Comparison of ENCODE assay signal across 14 mouse cellular contexts in the genomic region with DNA sequence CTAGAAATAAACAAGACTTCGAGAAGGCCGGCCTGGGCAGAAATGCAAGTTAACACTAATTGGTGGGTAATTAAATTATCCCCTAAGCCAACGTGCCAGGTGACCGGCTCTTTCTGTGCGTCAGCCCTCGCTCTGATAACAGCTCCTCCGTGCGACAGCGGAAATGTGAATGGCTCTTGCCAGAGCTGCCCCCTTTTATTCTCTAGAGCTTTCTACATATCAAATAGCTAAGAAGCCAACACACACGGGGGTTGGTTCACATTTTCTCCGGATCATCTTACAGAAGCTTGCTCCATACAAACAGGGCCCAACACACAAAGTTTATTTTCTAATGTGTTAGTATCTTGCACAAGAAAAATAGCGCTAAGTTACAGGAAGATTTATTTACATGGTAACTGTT.
DNase-seq lines count a peak whose midpoint lies in the region; ATAC-seq lines count a peak whose summit lies in the region.
"Had no signal": no experiment of that assay in that cellular context is flagged by ENCODE, and none has a peak within 500 bp of the region (broad histone marks: within the 10 kb centered on the region; RNA-seq: fewer than 3 reads in every experiment).

No protein-coding gene starts in this region.

- no peak overlapping the region for H3K9ac ChIP-seq in forebrain, embryonic 12.5 days
- no peak overlapping the region for H3K9ac ChIP-seq in hindbrain, embryonic 11.5 days (ENCODE audit: low read depth, low read length)
- H3K9ac ChIP-seq in hindbrain, embryonic 13.5 days, result no peak overlapping the region
- no peak overlapping the region for H3K9ac ChIP-seq in neural tube, embryonic 12.5 days
- no peak overlapping the region for H3K9ac ChIP-seq in neural tube, embryonic 15.5 days (replicated peaks)
- H3K9ac ChIP-seq: hindbrain, embryonic 14.5 days; limb, embryonic 15.5 days; liver, postnatal 0 days had no signal

- no peak overlapping the region for H3K4me2 ChIP-seq in forebrain, embryonic 12.5 days
- H3K4me2 ChIP-seq in hindbrain, embryonic 11.5 days (replicated peaks; ENCODE audit: low read depth, low read length), result no peak overlapping the region
- H3K4me2 ChIP-seq in hindbrain, embryonic 13.5 days, result no peak overlapping the region
- H3K4me2 ChIP-seq in neural tube, embryonic 12.5 days (replicated peaks), result 0 out of 2 replicates have a peak overlapping the region, but pooled peaks have one; percentile 2
- H3K4me2 ChIP-seq in neural tube, embryonic 15.5 days, result no peak overlapping the region
- H3K4me2 ChIP-seq: hindbrain, embryonic 14.5 days; limb, embryonic 15.5 days had no signal

- no peak for DNase-seq in forebrain, embryonic 10.5 days (ENCODE audit: extremely low spot score, low spot score)
- DNase-seq in hindbrain, embryonic 11.5 days (ENCODE audit: low spot score), result peak; percentile 27
- DNase-seq in layer of hippocampus, adult 8-10 months (ENCODE audit: low spot score in 2 of 2), result no peak
- DNase-seq in cerebellum, postnatal 25 days, result no peak
- DNase-seq: liver, postnatal 0 days; thymus, adult 18-20 months had no signal

- 0 out of 2 replicates have a peak, but pooled peaks have one; percentile 11 for ATAC-seq in forebrain, embryonic 12.5 days (ENCODE audit: low FRiP score)
- no peak for ATAC-seq in hindbrain, embryonic 11.5 days (ENCODE audit: low FRiP score)
- no peak for ATAC-seq in hindbrain, embryonic 13.5 days (ENCODE audit: low FRiP score)
- ATAC-seq in neural tube, embryonic 12.5 days (ENCODE audit: low FRiP score, low read depth), result no peak
- no peak for ATAC-seq in neural tube, embryonic 15.5 days (ENCODE audit: low FRiP score)
- ATAC-seq: intestine, embryonic 16.5 days; liver, postnatal 0 days; Patski had no signal

- peaks cover 82% of the 10 kb centered on the region for H3K27me3 ChIP-seq in forebrain, embryonic 12.5 days
- H3K27me3 ChIP-seq in forebrain, embryonic 10.5 days (ENCODE audit: poor library complexity, severe bottlenecking), result peaks cover 89% of the 10 kb centered on the region
- peaks cover 24% of the 10 kb centered on the region for H3K27me3 ChIP-seq in hindbrain, embryonic 11.5 days (ENCODE audit: control insufficient read depth, insufficient read depth, low read length)
- peaks cover 81% of the 10 kb centered on the region for H3K27me3 ChIP-seq in hindbrain, embryonic 13.5 days
- H3K27me3 ChIP-seq in neural tube, embryonic 12.5 days (replicated peaks), result peaks cover 51% of the 10 kb centered on the region
- peaks cover 83% of the 10 kb centered on the region for H3K27me3 ChIP-seq in neural tube, embryonic 15.5 days (replicated peaks)

- H3K4me1 ChIP-seq in forebrain, embryonic 12.5 days, result peaks cover 34% of the 10 kb centered on the region
- peaks cover 57% of the 10 kb centered on the region for H3K4me1 ChIP-seq in forebrain, embryonic 10.5 days
- H3K4me1 ChIP-seq in hindbrain, embryonic 11.5 days (replicated peaks; ENCODE audit: control insufficient read depth, insufficient read depth, low read length), result no peaks in the 10 kb centered on the region
- H3K4me1 ChIP-seq in hindbrain, embryonic 13.5 days (replicated peaks), result peaks cover 17% of the 10 kb centered on the region
- peaks cover 38% of the 10 kb centered on the region for H3K4me1 ChIP-seq in neural tube, embryonic 12.5 days
- H3K4me1 ChIP-seq in neural tube, embryonic 15.5 days, result peaks cover 20% of the 10 kb centered on the region

- no peak overlapping the region for H3K4me3 ChIP-seq in forebrain, embryonic 12.5 days (replicated peaks)
- H3K4me3 ChIP-seq in forebrain, embryonic 10.5 days, result no peak overlapping the region
- H3K4me3 ChIP-seq in hindbrain, embryonic 11.5 days (ENCODE audit: low read depth, low read length), result no peak overlapping the region
- H3K4me3 ChIP-seq in hindbrain, embryonic 13.5 days, result no peak overlapping the region
- H3K4me3 ChIP-seq in neural tube, embryonic 12.5 days, result no peak overlapping the region
- H3K4me3 ChIP-seq in neural tube, embryonic 15.5 days (replicated peaks), result no peak overlapping the region
- H3K4me3 ChIP-seq: limb, embryonic 15.5 days had no signal

- no peaks in the 10 kb centered on the region for H3K36me3 ChIP-seq in forebrain, embryonic 12.5 days (replicated peaks)
- H3K36me3 ChIP-seq in forebrain, embryonic 10.5 days (replicated peaks), result no peaks in the 10 kb centered on the region
- no peaks in the 10 kb centered on the region for H3K36me3 ChIP-seq in hindbrain, embryonic 11.5 days (ENCODE audit: control insufficient read depth, insufficient read depth, low read length)
- no peaks in the 10 kb centered on the region for H3K36me3 ChIP-seq in hindbrain, embryonic 13.5 days
- no peaks in the 10 kb centered on the region for H3K36me3 ChIP-seq in neural tube, embryonic 12.5 days
- H3K36me3 ChIP-seq in neural tube, embryonic 15.5 days, result no peaks in the 10 kb centered on the region
- H3K36me3 ChIP-seq: limb, embryonic 15.5 days had no signal

- H3K27ac ChIP-seq in forebrain, embryonic 12.5 days, result no peak overlapping the region
- H3K27ac ChIP-seq in forebrain, embryonic 10.5 days, result no peak overlapping the region
- H3K27ac ChIP-seq in hindbrain, embryonic 11.5 days (ENCODE audit: low read depth, low read length), result no peak overlapping the region
- no peak overlapping the region for H3K27ac ChIP-seq in hindbrain, embryonic 13.5 days
- no peak overlapping the region for H3K27ac ChIP-seq in neural tube, embryonic 12.5 days
- H3K27ac ChIP-seq in neural tube, embryonic 15.5 days (replicated peaks), result no peak overlapping the region
- H3K27ac ChIP-seq: hindbrain, embryonic 14.5 days; limb, embryonic 15.5 days had no signal

- H3K9me3 ChIP-seq in forebrain, embryonic 12.5 days, result no peaks in the 10 kb centered on the region
- no peaks in the 10 kb centered on the region for H3K9me3 ChIP-seq in forebrain, embryonic 10.5 days
- no peaks in the 10 kb centered on the region for H3K9me3 ChIP-seq in hindbrain, embryonic 11.5 days (ENCODE audit: control insufficient read depth, low read length)
- no peaks in the 10 kb centered on the region for H3K9me3 ChIP-seq in hindbrain, embryonic 13.5 days
- H3K9me3 ChIP-seq in neural tube, embryonic 12.5 days, result no peaks in the 10 kb centered on the region
- no peaks in the 10 kb centered on the region for H3K9me3 ChIP-seq in neural tube, embryonic 15.5 days (replicated peaks)
- H3K9me3 ChIP-seq: limb, embryonic 15.5 days had no signal

- 4% methylated on average over 12 of the region's 12 CpGs for WGBS in forebrain, embryonic 12.5 days
- 7% methylated on average over 12 of the region's 12 CpGs for WGBS in forebrain, embryonic 10.5 days
- 11% methylated on average over 12 of the region's 12 CpGs for WGBS in hindbrain, embryonic 11.5 days
- 10% methylated on average over 12 of the region's 12 CpGs for WGBS in hindbrain, embryonic 13.5 days
- 4% methylated on average over 12 of the region's 12 CpGs for WGBS in neural tube, embryonic 12.5 days
- WGBS in neural tube, embryonic 15.5 days, result 5% methylated on average over 12 of the region's 12 CpGs
